Mouse (Mus musculus) cerebellum, adult 2 months (tissue): ENCODE measurements at regions not wholly inside any gene's neighbourhood (a gene's known extent, or its start where the extent isn't known, plus 50 kb on each side); places are given as distances from the start of the nearest gene placed in this dataset.

Source experiments
- CTCF ChIP-seq: fragments of 200-500 bp; IDR thresholded peaks from 2 replicates; pipeline ENCODE4 v1.5.1; 2011; ENCODE audit warnings: low read depth, mild to moderate bottlenecking, control low read depth, low read length, moderate library complexity, borderline replicate concordance; ENCODE audit not compliant: insufficient read depth
- POLR2A ChIP-seq: fragments of 200-500 bp; IDR thresholded peaks from 2 replicates; pipeline ENCODE4 v1.6.1; 2011; ENCODE audit warnings: low read length, control low read depth, borderline replicate concordance; ENCODE audit not compliant: insufficient read depth

DNA sequence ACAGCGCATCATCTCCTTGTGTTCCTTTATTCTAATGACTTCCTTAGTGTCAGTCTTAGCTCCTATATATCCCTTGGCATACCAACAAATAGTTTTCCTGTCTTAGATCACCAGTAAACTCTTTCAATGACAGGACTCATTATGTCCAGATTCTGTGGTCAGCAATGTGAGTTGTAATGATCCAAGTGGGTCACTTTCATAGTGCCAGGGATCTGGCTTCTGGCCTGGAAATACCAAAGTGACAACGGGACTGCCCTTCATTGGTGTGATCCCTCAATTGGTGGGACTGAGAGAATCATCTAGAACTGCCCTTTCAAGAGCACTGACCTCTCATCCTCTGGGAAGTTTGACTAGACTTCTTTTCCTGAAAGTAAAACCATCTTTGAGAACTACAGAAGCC, 494.7 kb upstream of the A1bg start:
- TF ChIP-seq CTCF, result no peak
- TF ChIP-seq POLR2A, result no peak
